Mouse (Mus musculus): Measurements from ENCODE around the gene Sptb. TPM values are rescaled to one million over a fixed set of nuclear protein-coding genes. Genes with fewer than 3 reads are reported as not detected.

Gene Sptb
- polyA plus RNA-seq, 1 experiment from 2014 or later: 8.0 TPM

GRCm38 (mm10) chr12:76596292-76597023 lies 113.9 kb downstream of the Sptb start:
- ATAC-seq (ENCODE audit: low FRiP score, low read depth): peak; percentile 52; the same call in 1 of the 2 replicates

GRCm38 (mm10) chr12:76595830-76596229 lies 114.5 kb downstream of the Sptb start:
- WGBS: 77% methylated on average over 2 of the region's 2 CpGs
- Histone ChIP-seq H3K9me3 (no peaks in the 10 kb centered on the region), H3K4me1 (replicated peaks) (peaks cover 16% of the 10 kb centered on the region), H3K4me3 (no peak overlapping the region), H3K27ac (replicated peaks) (no peak overlapping the region), H3K36me3 (no peaks in the 10 kb centered on the region), H3K27me3 (peaks cover 4% of the 10 kb centered on the region; the same call in 1 of the 2 replicates), H3K4me2 (no peak overlapping the region), H3K9ac (no peak overlapping the region)
- ATAC-seq (ENCODE audit: low FRiP score, low read depth): no peak

More at GRCm38 (mm10) chr12:76596292-76597023, 113.9 kb downstream of the Sptb start:
- no peak overlapping the region for H3K9ac ChIP-seq
- H3K4me1 ChIP-seq (replicated peaks): peaks cover 16% of the 10 kb centered on the region
- H3K36me3 ChIP-seq: no peaks in the 10 kb centered on the region
- H3K27ac ChIP-seq (replicated peaks): no peak overlapping the region
- no peak overlapping the region for H3K4me3 ChIP-seq
- H3K27me3 ChIP-seq: peaks cover 4% of the 10 kb centered on the region; the same call in 1 of the 2 replicates
- H3K9me3 ChIP-seq: no peaks in the 10 kb centered on the region
- WGBS: 54% methylated on average over 15 of the region's 15 CpGs
- no peak overlapping the region for H3K4me2 ChIP-seq

GRCm38 (mm10) chr12:76594556-76594955 lies 115.8 kb downstream of the Sptb start:
- no peak overlapping the region for H3K27ac ChIP-seq (replicated peaks)
- no peaks in the 10 kb centered on the region for H3K9me3 ChIP-seq
- H3K4me2 ChIP-seq: no peak overlapping the region
- H3K27me3 ChIP-seq: peaks cover 4% of the 10 kb centered on the region; the same call in 1 of the 2 replicates
- H3K9ac ChIP-seq: no peak overlapping the region
- no peak overlapping the region for H3K4me3 ChIP-seq
- H3K36me3 ChIP-seq: no peaks in the 10 kb centered on the region
- peaks cover 16% of the 10 kb centered on the region for H3K4me1 ChIP-seq (replicated peaks)
- ATAC-seq (ENCODE audit: low FRiP score, low read depth): no peak
- WGBS: 62% methylated on average over 3 of the region's 3 CpGs

- no peak for ATAC-seq (ENCODE audit: low FRiP score, low read depth)
- Histone ChIP-seq H3K4me2 (no peak overlapping the region), H3K27ac (replicated peaks) (no peak overlapping the region), H3K27me3 (peaks cover 4% of the 10 kb centered on the region; the same call in 1 of the 2 replicates), H3K9ac (no peak overlapping the region), H3K9me3 (no peaks in the 10 kb centered on the region), H3K4me3 (no peak overlapping the region), H3K36me3 (no peaks in the 10 kb centered on the region), H3K4me1 (replicated peaks) (peaks cover 16% of the 10 kb centered on the region)
- WGBS: 16% methylated on average over 7 of the region's 7 CpGs
These were observed 116.5 kb downstream of the Sptb start for GRCm38 (mm10) chr12:76593839-76594322.

GRCm38 (mm10) chr12:76593254-76593653 lies 117.1 kb downstream of the Sptb start:
- Histone ChIP-seq H3K4me2 (no peak overlapping the region), H3K9ac (no peak overlapping the region), H3K27me3 (peaks cover 4% of the 10 kb centered on the region; the same call in 1 of the 2 replicates), H3K27ac (replicated peaks) (no peak overlapping the region), H3K9me3 (no peaks in the 10 kb centered on the region), H3K4me3 (no peak overlapping the region), H3K4me1 (replicated peaks) (peaks cover 16% of the 10 kb centered on the region), H3K36me3 (no peaks in the 10 kb centered on the region)
- ATAC-seq (ENCODE audit: low FRiP score, low read depth): no peak
- 76% methylated on average over 6 of the region's 6 CpGs for WGBS

GRCm38 (mm10) chr12:76592213-76592612 lies 118.1 kb downstream of the Sptb start:
- ATAC-seq (ENCODE audit: low FRiP score, low read depth): no peak
- no peak overlapping the region for H3K27ac ChIP-seq (replicated peaks)
- H3K4me1 ChIP-seq (replicated peaks): peaks cover 16% of the 10 kb centered on the region
- H3K9me3 ChIP-seq: no peaks in the 10 kb centered on the region
- no peaks in the 10 kb centered on the region for H3K36me3 ChIP-seq
- H3K4me3 ChIP-seq: no peak overlapping the region
- H3K9ac ChIP-seq: no peak overlapping the region
- peaks cover 4% of the 10 kb centered on the region; the same call in 1 of the 2 replicates for H3K27me3 ChIP-seq
- WGBS: 52% methylated on average over 1 of the region's 1 CpGs
- H3K4me2 ChIP-seq: no peak overlapping the region

- peaks cover 4% of the 10 kb centered on the region; the same call in 1 of the 2 replicates for H3K27me3 ChIP-seq
- no peak overlapping the region for H3K4me3 ChIP-seq
- H3K9me3 ChIP-seq: no peaks in the 10 kb centered on the region
- WGBS: 74% methylated on average over 3 of the region's 3 CpGs
- ATAC-seq (ENCODE audit: low FRiP score, low read depth): no peak
- no peak overlapping the region for H3K4me2 ChIP-seq
- no peak overlapping the region for H3K27ac ChIP-seq (replicated peaks)
- H3K4me1 ChIP-seq (replicated peaks): peaks cover 14% of the 10 kb centered on the region
- H3K36me3 ChIP-seq: no peaks in the 10 kb centered on the region
- H3K9ac ChIP-seq: no peak overlapping the region
These were observed 119.3 kb downstream of the Sptb start for GRCm38 (mm10) chr12:76591037-76591436.

- ATAC-seq (ENCODE audit: low FRiP score, low read depth): no peak
- WGBS: 74% methylated on average over 6 of the region's 6 CpGs
- no peaks in the 10 kb centered on the region for H3K36me3 ChIP-seq
These were observed 120.8 kb downstream of the Sptb start for GRCm38 (mm10) chr12:76589531-76589930.

GRCm38 (mm10) chr12:76587357-76587756 lies 123.0 kb downstream of the Sptb start:
- Histone ChIP-seq H3K27me3 (no peaks in the 10 kb centered on the region), H3K4me3 (no peak overlapping the region), H3K4me1 (replicated peaks) (peaks cover 10% of the 10 kb centered on the region), H3K9me3 (no peaks in the 10 kb centered on the region), H3K9ac (no peak overlapping the region), H3K36me3 (no peaks in the 10 kb centered on the region), H3K27ac (replicated peaks) (no peak overlapping the region), H3K4me2 (no peak overlapping the region)
- WGBS: 65% methylated on average over 11 of the region's 11 CpGs
- ATAC-seq (ENCODE audit: low FRiP score, low read depth): no peak

More at GRCm38 (mm10) chr12:76589531-76589930, 120.8 kb downstream of the Sptb start:
- Histone ChIP-seq H3K4me1 (replicated peaks) (peaks cover 8% of the 10 kb centered on the region), H3K9ac (no peak overlapping the region), H3K4me3 (no peak overlapping the region), H3K9me3 (no peaks in the 10 kb centered on the region), H3K27me3 (no peaks in the 10 kb centered on the region), H3K27ac (replicated peaks) (no peak overlapping the region), H3K4me2 (no peak overlapping the region)

GRCm38 (mm10) chr12:76585028-76585427 lies 125.3 kb downstream of the Sptb start:
- Histone ChIP-seq H3K4me2 (no peak overlapping the region), H3K36me3 (no peaks in the 10 kb centered on the region), H3K9me3 (no peaks in the 10 kb centered on the region), H3K27ac (replicated peaks) (no peak overlapping the region), H3K9ac (no peak overlapping the region), H3K4me3 (no peak overlapping the region), H3K4me1 (replicated peaks) (peaks cover 10% of the 10 kb centered on the region), H3K27me3 (no peaks in the 10 kb centered on the region)
- ATAC-seq (ENCODE audit: low FRiP score, low read depth): no peak

- Histone ChIP-seq H3K36me3 (no peaks in the 10 kb centered on the region), H3K4me2 (no peak overlapping the region), H3K27me3 (no peaks in the 10 kb centered on the region), H3K4me3 (no peak overlapping the region), H3K27ac (replicated peaks) (no peak overlapping the region), H3K9me3 (no peaks in the 10 kb centered on the region), H3K4me1 (replicated peaks) (peaks cover 10% of the 10 kb centered on the region), H3K9ac (no peak overlapping the region)
- no peak for ATAC-seq (ENCODE audit: low FRiP score, low read depth)
- WGBS: 91% methylated on average over 7 of the region's 7 CpGs
These were observed 126.9 kb downstream of the Sptb start for GRCm38 (mm10) chr12:76583454-76583853.

- WGBS: 31% methylated on average over 6 of the region's 6 CpGs
- peak; percentile 75 for ATAC-seq (ENCODE audit: low FRiP score, low read depth)
- H3K4me3 ChIP-seq: no peak overlapping the region
- no peak overlapping the region for H3K27ac ChIP-seq (replicated peaks)
- H3K4me1 ChIP-seq (replicated peaks): peaks cover 10% of the 10 kb centered on the region
- H3K4me2 ChIP-seq: no peak overlapping the region
- H3K36me3 ChIP-seq: no peaks in the 10 kb centered on the region
- H3K9ac ChIP-seq: no peak overlapping the region
- H3K9me3 ChIP-seq: no peaks in the 10 kb centered on the region
- no peaks in the 10 kb centered on the region for H3K27me3 ChIP-seq
These were observed 127.5 kb downstream of the Sptb start for GRCm38 (mm10) chr12:76582841-76583240.

All from hindbrain, embryonic 15.5 days (tissue).